Mouse (Mus musculus) midbrain, embryonic 12.5 days (tissue): Measurements from ENCODE around the gene Capn9. TPM values are rescaled to one million over a fixed set of nuclear protein-coding genes. Genes with fewer than 3 reads are reported as not detected.
A peak's percentile ranks its signal among the peaks of the same experiment; 100 is the strongest.

Source experiments
- ATAC-seq: fragments of 200-750 bp; cut with Nextera tagmentation; 2 replicates; pipeline ENCODE4 v1.8.0; 2017; ENCODE audit warnings: low read depth, moderate TSS enrichment, moderate library complexity; ENCODE audit not compliant: low FRiP score
- H3K27ac ChIP-seq: fragments of 300-500 bp; sonication (generic); replicated peaks from 2 replicates; pipeline ENCODE4 v1.5.1; 2016; ENCODE audit warnings: mild to moderate bottlenecking
- H3K27me3 ChIP-seq: fragments of 300-500 bp; sonication (generic); 2 replicates; pipeline ENCODE4 v1.6.1; 2016; ENCODE audit warnings: mild to moderate bottlenecking
- H3K36me3 ChIP-seq: fragments of 300-500 bp; sonication (generic); 2 replicates; pipeline ENCODE4 v1.6.1; 2016
- H3K4me1 ChIP-seq: fragments of 300-500 bp; sonication (generic); 2 replicates; pipeline ENCODE4 v1.6.1; 2016
- H3K4me2 ChIP-seq: fragments of 300-500 bp; sonication (generic); replicated peaks from 2 replicates; pipeline ENCODE4 v1.6.1; 2016; ENCODE audit warnings: mild to moderate bottlenecking, moderate library complexity
- H3K4me3 ChIP-seq: fragments of 300-500 bp; sonication (generic); 2 replicates; pipeline ENCODE4 v1.5.1; 2016; ENCODE audit warnings: mild to moderate bottlenecking
- H3K9ac ChIP-seq: fragments of 300-500 bp; sonication (generic); replicated peaks from 2 replicates; pipeline ENCODE4 v1.6.1; 2016; ENCODE audit warnings: mild to moderate bottlenecking, moderate library complexity
- H3K9me3 ChIP-seq: fragments of 300-500 bp; sonication (generic); 2 replicates; pipeline ENCODE4 v1.6.1; 2016; ENCODE audit warnings: mild to moderate bottlenecking
- WGBS: fragments of 180-500 bp; shearing (Covaris S2); methylation state at CpG from one replicate; pipeline ENCODE4 v1.1.7; 2016; 5-methylcytosine and 5-hydroxymethylcytosine counted together
- polyA plus RNA-seq: library from polyadenylated mRNA; unstranded; fragments of >200 nt; fragmentation: Nextera tagmentation; extraction: Ambion mirVana; gene quantifications from 2 replicates; pipeline ENCODE4 v1.2.1, GENCODE M21; 2016

Capn9 gene
- polyA plus RNA-seq, 1 experiment from 2014 or later, result 0.13 TPM

DNA sequence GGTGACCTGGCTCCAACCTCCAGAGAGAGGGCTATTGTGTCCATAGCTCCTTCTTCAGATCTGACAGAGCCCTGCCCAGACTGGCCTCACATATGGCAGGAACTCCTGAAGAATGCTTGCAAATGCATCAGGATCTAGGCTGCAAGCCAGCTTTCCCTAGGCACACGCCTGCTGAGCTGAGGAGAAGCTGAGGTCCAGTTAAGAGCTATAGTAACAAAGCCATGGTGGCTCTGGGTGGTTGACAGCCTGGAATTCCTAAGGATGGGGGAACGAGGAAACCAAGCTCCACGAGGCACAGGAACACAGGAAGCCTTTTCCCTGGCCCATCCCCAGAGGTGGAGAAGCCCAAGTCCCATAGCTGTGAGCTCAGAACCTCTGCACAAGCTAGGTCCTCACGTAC is 76.6 kb downstream of the Capn9 start:
- peaks cover 6% of the 10 kb centered on the region; the same call in 1 of the 2 replicates for H3K4me1 ChIP-seq
- no peak overlapping the region for H3K4me3 ChIP-seq
- WGBS, result 45% methylated on average over 4 of the region's 4 CpGs
- 0 out of 2 replicates have a peak, but pooled peaks cover 10% of the 10 kb centered on the region for H3K36me3 ChIP-seq
- H3K27me3 ChIP-seq, result no peaks in the 10 kb centered on the region
- no peak overlapping the region for H3K27ac ChIP-seq
- no peak overlapping the region for H3K4me2 ChIP-seq
- ATAC-seq, result no peak
- no peaks in the 10 kb centered on the region for H3K9me3 ChIP-seq
- no peak overlapping the region for H3K9ac ChIP-seq

DNA sequence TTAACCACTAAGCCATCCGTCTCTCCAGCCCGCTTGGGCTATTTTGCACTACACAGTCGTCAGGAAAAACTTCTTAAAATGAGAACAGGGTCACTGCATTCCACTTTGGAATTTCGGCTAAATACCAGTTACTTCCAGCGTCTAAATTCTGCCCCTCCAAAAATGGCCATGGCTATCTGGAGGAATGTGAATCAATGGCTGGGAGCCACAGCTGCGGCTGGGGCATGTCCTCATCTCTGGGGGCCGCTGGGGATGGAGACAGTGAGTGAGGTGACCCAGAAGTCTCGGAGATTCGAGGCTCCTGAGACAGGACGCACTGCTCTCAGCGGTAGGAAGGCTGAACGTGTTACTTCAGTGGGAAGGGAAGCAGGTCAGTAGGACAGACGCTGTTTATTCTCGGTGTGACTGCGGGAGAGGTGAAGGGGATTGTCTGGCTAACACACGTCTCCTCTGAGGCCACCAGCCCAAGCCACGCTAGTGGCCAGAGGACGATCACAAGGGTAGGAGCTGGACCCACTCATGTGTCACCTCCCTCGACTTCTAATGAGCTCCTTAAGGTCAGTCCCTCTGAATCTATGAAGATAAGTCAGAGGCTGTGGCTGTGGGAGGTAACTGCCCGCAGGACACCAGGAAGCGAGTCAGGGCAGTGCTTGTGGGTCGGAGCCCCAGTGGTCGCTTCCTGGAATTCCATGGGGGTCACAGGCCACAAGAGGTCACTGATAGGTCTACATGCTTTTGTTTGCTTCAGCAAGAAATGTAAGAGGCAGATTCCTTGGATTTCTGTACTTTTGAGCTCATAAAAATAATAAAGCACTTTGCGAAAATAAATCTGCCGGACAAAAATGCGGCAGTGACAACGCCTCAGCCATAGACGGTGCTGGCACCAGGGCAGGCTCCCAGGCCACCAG is 77.9 kb downstream of the Capn9 start:
- no peak for ATAC-seq
- no peaks in the 10 kb centered on the region for H3K27me3 ChIP-seq
- H3K36me3 ChIP-seq, result 0 out of 2 replicates have a peak, but pooled peaks cover 10% of the 10 kb centered on the region
- H3K4me1 ChIP-seq, result peaks cover 5% of the 10 kb centered on the region
- H3K9me3 ChIP-seq, result no peaks in the 10 kb centered on the region
- no peak overlapping the region for H3K4me3 ChIP-seq
- H3K27ac ChIP-seq, result no peak overlapping the region
- 69% methylated on average over 28 of the region's 28 CpGs for WGBS
- no peak overlapping the region for H3K9ac ChIP-seq
- no peak overlapping the region for H3K4me2 ChIP-seq

DNA sequence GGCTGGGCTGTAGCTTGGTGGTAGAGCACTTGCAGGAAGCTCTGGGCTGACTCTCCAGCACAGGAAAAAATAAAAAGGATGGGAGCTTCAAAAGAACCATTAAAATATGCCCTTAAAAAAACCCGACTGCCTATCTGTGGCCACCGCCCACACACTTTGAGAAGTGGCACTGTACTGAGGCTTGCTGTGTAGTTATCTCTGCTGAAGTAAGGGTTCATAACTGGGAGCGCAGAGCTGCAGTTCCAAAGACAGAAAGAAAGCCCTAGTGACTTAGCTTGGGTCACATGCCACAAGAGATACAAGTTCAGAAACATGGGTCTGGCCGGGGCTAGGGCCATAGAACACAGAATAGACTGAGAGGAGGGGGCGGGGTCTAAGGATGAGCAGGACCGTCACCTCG is 82.0 kb downstream of the Capn9 start:
- Histone ChIP-seq H3K36me3 (no peaks in the 10 kb centered on the region), H3K9me3 (no peaks in the 10 kb centered on the region), H3K9ac (no peak overlapping the region), H3K27ac (no peak overlapping the region), H3K4me3 (no peak overlapping the region), H3K27me3 (no peaks in the 10 kb centered on the region), H3K4me1 (peaks cover 37% of the 10 kb centered on the region), H3K4me2 (no peak overlapping the region)
- WGBS, result 85% methylated on average over 7 of the region's 7 CpGs
- no peak for ATAC-seq

DNA sequence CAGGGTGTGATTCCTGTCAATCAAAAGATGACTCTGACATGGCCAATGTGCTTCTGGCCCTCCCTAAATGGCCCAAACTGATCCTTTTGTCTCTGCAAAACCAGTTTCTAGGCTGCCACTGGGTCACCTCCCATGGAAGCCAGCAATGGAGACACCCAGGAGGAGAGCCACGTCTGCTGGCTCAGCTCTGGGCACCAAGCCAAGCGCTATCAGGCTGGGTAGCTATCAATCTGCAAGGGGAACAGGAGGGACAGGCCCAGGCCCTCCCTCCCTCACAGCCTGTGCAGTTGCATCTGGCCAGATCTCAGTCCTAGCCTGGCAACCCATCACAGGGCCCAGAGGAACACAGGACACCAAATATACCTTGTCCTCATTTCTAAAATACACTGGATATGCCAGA is 82.5 kb downstream of the Capn9 start:
- H3K27ac ChIP-seq, result no peak overlapping the region
- peaks cover 37% of the 10 kb centered on the region for H3K4me1 ChIP-seq
- no peak for ATAC-seq
- H3K4me2 ChIP-seq, result no peak overlapping the region
- H3K9ac ChIP-seq, result no peak overlapping the region
- no peaks in the 10 kb centered on the region for H3K27me3 ChIP-seq
- no peak overlapping the region for H3K4me3 ChIP-seq
- H3K36me3 ChIP-seq, result no peaks in the 10 kb centered on the region
- WGBS, result 67% methylated on average over 2 of the region's 2 CpGs
- H3K9me3 ChIP-seq, result no peaks in the 10 kb centered on the region

DNA sequence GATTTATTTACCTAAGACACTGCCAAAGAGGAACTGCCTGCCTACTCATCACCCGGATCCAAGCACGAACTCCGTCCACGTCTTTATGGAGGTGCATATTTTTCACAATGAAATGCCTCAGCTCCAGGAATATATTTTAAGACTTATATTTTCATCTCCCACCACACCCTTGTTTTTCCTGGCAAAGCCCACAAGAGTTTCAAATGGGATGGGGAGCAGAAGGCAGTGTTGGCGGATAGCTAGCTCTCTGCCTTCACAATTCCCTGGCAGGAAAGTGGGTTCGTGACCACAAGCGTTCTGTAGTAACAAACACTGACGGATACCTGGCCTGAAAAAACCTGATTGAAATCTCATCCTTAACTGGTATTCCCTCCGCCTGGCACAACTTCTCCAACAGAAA is 85.9 kb downstream of the Capn9 start:
- no peaks in the 10 kb centered on the region for H3K9me3 ChIP-seq
- H3K36me3 ChIP-seq, result no peaks in the 10 kb centered on the region
- ATAC-seq, result no peak
- H3K9ac ChIP-seq, result peak overlapping the region; percentile 87
- H3K4me1 ChIP-seq, result peaks cover 40% of the 10 kb centered on the region
- H3K27ac ChIP-seq, result no peak overlapping the region
- H3K27me3 ChIP-seq, result no peaks in the 10 kb centered on the region
- H3K4me2 ChIP-seq, result peak overlapping the region; percentile 72
- peak overlapping the region; percentile 86 for H3K4me3 ChIP-seq
- 56% methylated on average over 9 of the region's 9 CpGs for WGBS

DNA sequence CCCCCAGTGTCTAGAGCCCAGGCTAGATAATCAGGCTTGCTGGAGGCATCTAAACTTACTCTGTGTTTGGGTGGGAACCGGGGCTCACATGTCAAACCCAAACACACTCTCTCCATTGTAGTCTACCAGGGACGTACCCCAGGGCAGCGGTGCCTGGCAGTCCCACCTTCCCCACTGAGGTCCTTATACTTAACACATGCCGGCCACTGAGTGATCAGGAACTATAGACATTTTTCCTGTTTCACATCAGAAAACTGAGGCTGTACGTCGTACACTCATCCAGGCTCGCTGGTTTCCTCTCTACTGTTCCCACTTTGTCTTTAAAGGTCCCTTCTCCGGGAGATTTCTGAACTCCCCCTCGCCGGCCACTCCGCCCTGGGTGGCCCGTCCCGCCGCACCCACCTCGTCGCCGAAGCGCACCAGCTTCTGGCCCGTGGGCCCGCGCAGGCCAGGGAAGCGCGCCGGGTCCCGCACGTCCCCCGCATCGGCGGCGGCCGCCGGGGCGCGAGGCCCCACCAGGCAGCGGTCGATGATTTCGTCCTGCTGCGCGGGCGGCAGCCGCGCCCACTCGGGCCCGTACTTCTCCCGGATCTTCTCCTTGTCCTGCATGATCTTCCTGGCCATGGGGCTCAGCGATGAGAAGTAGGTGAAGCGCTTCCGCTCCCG is 86.7 kb downstream of the Capn9 start:
- H3K4me3 ChIP-seq, result peak overlapping the region; percentile 86
- no peaks in the 10 kb centered on the region for H3K27me3 ChIP-seq
- under 1% methylated on average over 49 of the region's 49 CpGs for WGBS
- H3K9me3 ChIP-seq, result no peaks in the 10 kb centered on the region
- H3K27ac ChIP-seq, result peak overlapping the region; percentile 84
- peaks cover 40% of the 10 kb centered on the region for H3K4me1 ChIP-seq
- H3K36me3 ChIP-seq, result no peaks in the 10 kb centered on the region
- H3K9ac ChIP-seq, result peak overlapping the region; percentile 87
- peak overlapping the region; percentile 72 for H3K4me2 ChIP-seq
- peak; percentile 66 for ATAC-seq

DNA sequence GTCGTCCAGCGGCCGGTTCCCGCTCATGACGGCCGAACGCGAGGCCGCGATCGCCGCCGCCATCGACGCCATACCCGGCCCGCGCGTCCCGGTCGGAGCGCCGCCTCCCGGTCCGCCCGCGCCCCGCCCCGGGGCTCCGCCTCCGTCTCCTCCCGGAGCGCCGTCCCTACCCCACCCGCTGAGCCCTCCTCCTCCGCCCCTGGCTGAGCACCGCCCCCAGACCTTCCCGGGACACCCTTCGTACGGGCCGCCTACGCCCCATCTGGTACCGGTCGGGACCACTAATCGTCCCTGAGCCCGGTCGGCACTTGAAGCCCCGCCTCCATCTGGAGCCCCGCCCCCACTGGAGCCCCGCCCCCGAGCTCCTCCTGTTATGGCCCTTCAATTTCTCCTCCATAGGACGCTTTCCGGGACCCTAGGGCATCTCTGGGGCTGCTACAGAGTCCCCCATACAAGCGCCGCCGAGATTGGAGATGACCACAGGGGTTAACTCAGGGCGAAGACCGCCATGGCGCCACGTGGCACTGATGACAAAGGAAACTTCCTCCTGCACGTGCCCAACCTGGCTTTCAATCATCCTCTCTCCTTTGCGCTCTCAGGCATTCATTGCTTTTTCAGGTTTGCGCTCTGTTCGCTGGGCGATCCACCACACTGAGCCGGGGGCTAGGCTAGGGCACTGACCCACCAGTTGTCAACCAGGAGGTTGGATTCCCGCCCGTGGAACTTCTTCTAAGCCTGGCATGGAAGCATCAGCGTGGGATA is 87.4 kb downstream of the Capn9 start, which contains the start of gene 2310022B05Rik:
2310022B05Rik (minus strand) TSS at position 258 of the 762 bp plus-strand sequence.
- Histone ChIP-seq H3K9ac (peak within 1 kb of the TSS; percentile 87), H3K27me3 (no peaks in the 10 kb centered on the region), H3K36me3 (no peaks in the 10 kb centered on the region), H3K4me1 (peaks cover 39% of the 10 kb centered on the region), H3K4me2 (peak within 1 kb of the TSS; percentile 72), H3K4me3 (peak within 1 kb of the TSS; percentile 86), H3K27ac (peak within 1 kb of the TSS; percentile 84), H3K9me3 (no peaks in the 10 kb centered on the region)
- peak; percentile 91 for ATAC-seq
- WGBS, result 2% methylated on average over 42 of the region's 69 CpGs

DNA sequence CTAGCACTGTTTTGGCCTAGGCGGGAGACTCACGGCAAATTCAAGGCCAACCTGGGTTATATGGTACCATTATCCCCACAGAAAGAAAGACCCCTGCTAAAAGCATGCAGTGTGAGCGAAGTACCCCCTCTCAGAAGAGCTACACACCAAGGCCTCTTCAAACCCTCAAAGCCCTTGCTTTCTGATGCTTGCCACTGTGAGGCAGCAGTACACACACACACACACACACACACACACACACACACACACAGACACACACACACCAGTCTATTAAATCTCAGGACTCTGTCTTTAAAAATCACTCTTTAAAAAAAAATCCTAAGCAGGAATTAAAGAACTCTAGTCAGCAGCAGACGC is 87.9 kb downstream of the Capn9 start:
- no peaks in the 10 kb centered on the region for H3K27me3 ChIP-seq
- no peaks in the 10 kb centered on the region for H3K36me3 ChIP-seq
- peaks cover 35% of the 10 kb centered on the region for H3K4me1 ChIP-seq
- H3K27ac ChIP-seq, result peak overlapping the region; percentile 84
- no peaks in the 10 kb centered on the region for H3K9me3 ChIP-seq
- peak overlapping the region; percentile 86 for H3K4me3 ChIP-seq
- H3K4me2 ChIP-seq, result peak overlapping the region; percentile 72
- 56% methylated on average over 4 of the region's 4 CpGs for WGBS
- no peak for ATAC-seq
- H3K9ac ChIP-seq, result peak overlapping the region; percentile 34

DNA sequence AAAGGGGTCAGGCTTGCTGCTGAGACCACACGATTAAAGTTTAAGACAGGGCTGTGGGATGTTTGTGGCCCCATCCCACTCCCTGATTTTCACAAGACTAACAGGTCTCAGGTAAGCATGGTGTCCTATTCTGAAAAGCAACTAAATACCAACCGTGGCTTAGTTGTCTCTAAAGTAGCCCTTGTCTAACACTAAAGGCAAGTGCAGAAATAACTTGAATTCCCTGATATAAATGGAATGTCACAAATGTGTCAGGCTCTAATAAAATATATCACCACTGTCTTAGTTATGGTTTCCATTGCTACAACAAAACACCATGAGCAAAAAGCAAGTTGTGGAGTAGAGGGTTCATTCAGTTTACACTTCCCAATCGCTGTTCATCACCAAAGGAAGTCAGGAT is 88.5 kb downstream of the Capn9 start:
- Histone ChIP-seq H3K9ac (no peak overlapping the region), H3K4me3 (no peak overlapping the region), H3K27me3 (no peaks in the 10 kb centered on the region), H3K9me3 (no peaks in the 10 kb centered on the region), H3K4me2 (no peak overlapping the region), H3K27ac (no peak overlapping the region), H3K4me1 (peaks cover 32% of the 10 kb centered on the region), H3K36me3 (no peaks in the 10 kb centered on the region)
- ATAC-seq, result no peak
- WGBS, result 85% methylated on average over 3 of the region's 3 CpGs
